Mouse (Mus musculus) left cerebral cortex, adult 18-20 months (tissue): ENCODE data around the gene Arl2bp. TPM values are rescaled to one million over a fixed set of nuclear protein-coding genes. Genes with fewer than 3 reads are reported as not detected.

ENCODE experiments used
- DNase-seq, 2 experiments: peaks; one replicate each; pipeline ENCODE4 v3.0.0; 2021 to 2022; ENCODE audit warnings: low spot score in 2 of 2, mixed read lengths in 1 of 2
- total RNA-seq, 2 experiments: library from RNA; stranded (reverse); gene quantifications; 2 replicates each; pipeline ENCODE4 v1.2.3; 2021

Gene Arl2bp
- total RNA-seq, 2 experiments from 2014 or later = 135 to 140 TPM

GRCm38 (mm10) chr8:94694701-94695100 is 28.3 kb downstream of the Arl2bp start:
- no peak for DNase-seq

GRCm38 (mm10) chr8:94695341-94695993 is 29.1 kb downstream of the Arl2bp start:
- DNase-seq = no peak

DNA sequence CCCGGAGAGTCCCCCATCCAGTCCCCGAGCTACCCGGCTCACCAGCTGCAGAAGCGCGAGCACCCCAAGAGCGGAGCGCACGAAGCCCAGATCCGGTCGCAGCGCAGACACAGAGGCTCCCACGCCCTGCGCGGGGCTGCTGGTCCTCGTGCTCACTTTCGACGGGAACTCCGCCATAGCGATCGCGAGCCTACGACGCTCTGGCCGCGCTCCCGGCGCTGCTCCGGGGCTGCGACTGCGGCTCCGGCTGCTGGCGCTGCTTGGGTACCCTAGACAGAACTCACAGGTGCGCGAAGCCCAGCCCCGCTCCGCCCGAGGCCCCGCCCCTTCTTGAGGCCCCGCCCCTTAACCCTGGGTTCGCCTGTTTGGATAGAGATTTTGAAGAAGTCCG is 29.6 kb downstream of the Arl2bp start, which contains the start of gene Pllp:
Gene Pllp (minus strand): TSS at position 285 of the 391 bp plus-strand sequence.
- peak; percentile 35 to 56 for DNase-seq

DNA sequence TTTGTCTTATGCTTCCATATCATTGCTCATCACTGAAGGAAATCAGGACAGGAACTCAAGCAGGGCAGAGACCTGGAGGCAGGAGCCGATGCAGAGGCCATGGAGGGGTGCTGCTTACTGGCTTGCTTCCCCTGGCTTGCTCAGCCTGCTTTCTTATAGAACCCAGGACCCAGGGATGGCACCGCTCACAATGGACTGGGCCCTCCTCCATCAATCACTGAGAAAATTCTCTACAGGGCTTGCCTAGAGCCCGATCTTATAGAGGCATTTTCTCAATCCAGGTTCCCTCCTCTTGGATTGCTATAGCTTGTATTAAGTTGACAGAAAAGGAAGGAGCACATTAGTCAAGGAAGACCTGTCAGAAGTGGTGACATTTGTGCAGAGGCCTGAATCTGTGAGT is 30.2 kb downstream of the Arl2bp start:
- DNase-seq = no peak

DNA sequence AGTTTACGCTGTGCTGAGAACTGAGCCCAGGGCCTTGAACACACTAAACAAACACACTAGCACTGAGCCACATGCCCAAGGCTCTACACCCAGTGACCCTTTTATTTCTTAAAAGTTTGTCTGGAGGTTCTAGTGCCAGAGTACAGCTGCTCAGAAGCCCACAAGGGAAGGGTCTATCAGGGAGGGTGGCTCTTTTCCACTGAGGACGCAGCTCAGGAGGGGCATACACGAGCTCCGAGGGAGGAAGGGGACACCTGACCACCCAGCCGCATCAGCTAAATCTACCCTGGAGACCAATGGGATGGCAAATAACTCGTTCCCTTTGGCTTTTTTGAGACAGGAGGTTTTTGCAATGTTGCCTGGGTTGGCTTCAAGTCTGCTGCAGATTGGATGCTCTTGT is 31.6 kb downstream of the Arl2bp start:
- no peak for DNase-seq

DNA sequence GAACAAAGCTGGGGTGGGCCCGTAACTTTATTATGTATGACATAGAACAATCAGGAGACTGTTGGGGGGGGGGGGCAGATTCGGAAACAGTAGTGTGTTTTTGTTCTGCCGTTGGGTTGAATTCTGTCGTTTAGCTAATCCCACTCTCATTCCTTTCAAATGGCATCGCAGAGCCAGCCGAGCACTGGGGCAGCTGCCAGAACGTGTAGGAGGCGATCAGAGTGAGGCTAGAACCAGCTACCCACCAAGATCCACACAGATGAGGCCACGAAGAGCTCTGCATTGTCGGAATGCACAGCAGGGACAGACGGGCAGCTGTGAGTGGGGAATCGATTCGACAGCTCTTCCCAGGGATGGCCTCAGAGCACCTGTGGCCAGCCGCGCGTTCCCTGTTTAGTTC is 33.0 kb downstream of the Arl2bp start:
- DNase-seq = peak; percentile 52 to 55

GRCm38 (mm10) chr8:94700421-94700935 is 34.1 kb downstream of the Arl2bp start:
- DNase-seq = no peak

DNA sequence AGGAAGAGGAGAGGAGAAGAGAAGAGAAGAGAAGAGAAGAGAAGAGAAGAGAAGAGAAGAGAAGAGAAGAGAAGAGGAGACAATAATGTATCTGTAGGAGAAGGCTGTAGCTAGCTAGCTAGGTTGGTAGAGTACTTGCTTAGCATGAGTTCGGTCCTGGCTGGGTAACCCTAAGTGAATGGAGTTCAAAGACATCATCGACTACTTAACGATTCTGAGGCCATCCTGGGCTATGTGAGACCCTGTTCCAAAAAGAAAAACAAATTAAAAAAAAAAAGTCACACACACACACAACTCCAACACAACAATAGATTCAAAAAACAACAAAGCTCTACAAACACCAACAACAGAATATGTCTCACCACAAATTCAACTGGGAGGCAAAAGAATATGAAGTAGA is 35.8 kb downstream of the Arl2bp start:
- no peak for DNase-seq

- DNase-seq = peak; percentile 77 to 85
These were observed 36.7 kb downstream of the Arl2bp start for GRCm38 (mm10) chr8:94702844-94703813.

DNA sequence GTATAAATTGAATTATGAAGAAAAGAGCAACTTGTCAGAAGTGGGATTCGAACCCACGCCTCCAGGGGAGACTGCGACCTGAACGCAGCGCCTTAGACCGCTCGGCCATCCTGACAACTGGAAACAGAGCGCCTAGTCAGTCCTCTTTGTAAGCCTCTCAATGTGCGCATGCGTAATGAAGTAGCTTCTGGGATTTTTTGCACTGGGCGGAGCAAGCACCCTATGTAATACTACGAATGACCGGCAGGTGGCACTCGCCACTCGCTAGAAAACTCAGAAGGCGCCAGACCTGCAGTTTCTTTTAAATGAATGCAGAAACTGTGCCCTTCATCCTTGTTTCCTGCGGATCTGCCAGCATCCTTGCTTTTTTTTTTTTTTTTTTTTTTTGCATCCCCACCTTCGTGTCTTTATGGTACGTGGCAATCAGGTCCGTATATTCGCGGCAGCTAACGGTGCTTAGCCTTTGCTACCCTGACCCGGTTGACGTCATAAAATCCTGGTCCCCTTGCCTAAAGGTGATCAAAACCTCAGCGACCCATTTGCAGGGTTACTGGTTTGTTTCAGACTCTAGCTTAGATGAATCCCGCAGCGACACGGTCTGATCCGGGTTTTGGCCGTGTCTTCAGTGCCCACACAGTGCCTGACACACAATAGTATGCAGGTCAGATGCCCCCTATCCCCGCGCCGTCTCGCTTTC is 37.7 kb downstream of the Arl2bp start:
- peak; percentile 98 to 100 for DNase-seq

DNA sequence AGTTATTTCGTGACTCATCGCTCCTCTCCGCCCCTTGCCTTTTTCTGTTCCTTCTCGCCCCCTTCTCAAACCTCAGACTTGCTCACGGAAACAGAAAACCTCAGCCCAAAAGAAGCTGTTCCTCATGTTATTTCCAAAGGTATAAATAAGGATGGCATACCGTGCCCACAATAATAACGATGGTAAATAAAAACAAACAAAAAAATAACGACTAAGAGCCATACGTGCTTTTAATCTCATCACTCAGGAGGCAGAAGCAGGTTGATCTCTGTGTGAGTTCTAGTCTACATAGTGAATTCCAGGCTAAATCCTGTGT is 38.2 kb downstream of the Arl2bp start:
- no peak for DNase-seq

DNA sequence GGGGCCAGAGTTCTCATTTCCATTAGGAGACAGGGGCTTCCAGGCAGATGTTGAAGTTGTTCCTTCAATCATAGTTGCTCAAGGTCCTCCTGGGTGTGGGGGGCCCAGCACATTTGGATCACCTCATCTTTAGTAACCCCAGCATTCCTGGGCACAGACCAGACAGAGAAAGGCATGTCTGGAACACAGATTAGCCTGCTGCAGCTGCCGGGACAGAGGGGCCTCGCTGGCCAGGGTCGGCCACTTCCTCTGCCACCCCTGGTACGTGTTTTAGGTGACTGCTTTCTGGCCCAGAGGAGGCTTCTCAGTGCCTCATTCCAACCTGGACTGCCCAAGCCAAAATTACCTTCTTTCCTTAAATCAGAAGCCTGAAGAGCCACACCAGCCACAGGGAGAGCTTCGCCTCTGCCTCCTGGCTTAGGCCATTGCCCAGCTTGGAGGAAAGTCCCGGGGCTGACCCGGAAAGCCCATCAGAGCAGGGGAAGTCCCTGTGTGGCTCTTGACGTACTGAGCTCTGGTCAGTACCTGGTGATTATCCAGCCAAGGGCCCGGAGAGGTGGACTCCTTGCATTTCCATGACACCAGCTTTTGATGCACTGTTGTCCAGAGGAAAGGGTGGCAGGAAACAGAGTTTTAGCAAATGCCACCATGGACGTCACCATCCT is 39.3 kb downstream of the Arl2bp start:
- DNase-seq = no peak

DNA sequence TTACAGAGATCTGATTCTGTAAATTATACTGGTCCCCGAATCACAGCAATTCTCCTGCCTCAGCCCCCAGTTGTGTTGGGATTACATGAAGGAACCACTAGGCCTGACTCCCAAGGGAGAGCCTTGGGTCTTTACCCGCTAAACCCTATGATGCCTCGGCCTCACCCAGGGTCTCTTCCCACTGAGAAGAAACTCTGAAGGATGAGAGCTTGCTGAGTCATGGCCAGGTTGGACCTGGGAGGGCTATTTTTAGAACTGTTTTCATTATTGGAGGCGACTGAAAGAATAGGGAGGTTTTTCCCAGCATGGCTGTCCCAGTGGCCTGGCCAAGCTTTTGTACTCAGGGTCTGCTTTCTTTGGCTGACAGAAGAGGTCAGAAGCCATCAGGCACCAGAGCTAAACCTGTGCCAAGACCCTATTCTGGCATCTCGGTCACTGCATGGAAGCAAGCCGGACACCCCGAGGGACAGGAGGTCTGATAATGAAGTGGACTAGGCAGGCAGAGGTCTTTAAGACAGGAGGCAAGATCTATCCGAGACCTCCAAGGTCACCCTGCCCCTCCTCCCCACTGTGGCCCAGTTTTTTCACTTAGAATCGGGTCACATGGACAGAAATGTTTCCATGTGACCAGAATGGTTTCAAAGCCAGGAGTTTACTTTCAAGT is 40.5 kb downstream of the Arl2bp start:
- DNase-seq = no peak

GRCm38 (mm10) chr8:94710336-94710735 is 43.9 kb downstream of the Arl2bp start:
- DNase-seq = no peak

- DNase-seq = no peak
These were observed 44.8 kb downstream of the Arl2bp start for GRCm38 (mm10) chr8:94711160-94711718.

- DNase-seq = no peak
These were observed 48.2 kb downstream of the Arl2bp start for GRCm38 (mm10) chr8:94714556-94714955.

GRCm38 (mm10) chr8:94715871-94716270 is 49.5 kb downstream of the Arl2bp start:
- no peak for DNase-seq

DNA sequence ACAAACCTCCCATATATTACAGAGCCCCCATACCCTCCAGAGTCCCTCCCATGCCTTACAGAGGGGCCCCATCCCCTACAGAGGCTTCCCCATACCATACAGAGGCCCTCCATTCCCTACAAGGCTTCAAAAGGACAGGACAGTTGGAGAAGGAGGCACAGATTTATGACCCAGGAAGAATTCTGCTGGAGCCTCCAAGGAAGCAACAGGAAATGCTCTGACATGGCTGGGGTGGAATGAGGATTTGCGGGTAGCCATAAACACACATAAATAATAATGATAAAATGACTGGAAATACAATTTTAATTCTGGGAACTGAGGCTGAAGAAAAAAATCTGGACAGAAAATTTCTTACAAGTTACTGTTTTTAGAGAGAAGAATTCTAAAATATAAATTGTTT is 50.4 kb downstream of the Arl2bp start:
- DNase-seq = no peak
